Mouse (Mus musculus): ENCODE data around the gene Fam107b.

Fam107b gene

GRCm38 (mm10) chr2:3590916-3591197, 20.6 kb downstream of the Fam107b start:
- Histone ChIP-seq H3K9me3 (ENCODE audit: low read length) (no peaks in the 10 kb centered on the region; the same call in 1 of the 2 replicates), H3K36me3 (ENCODE audit: insufficient read depth, low read length) (no peaks in the 10 kb centered on the region), H3K27me3 (ENCODE audit: insufficient read depth, low read length) (no peaks in the 10 kb centered on the region), H3K4me3 (replicated peaks; ENCODE audit: low read length) (no peak overlapping the region), H3K4me1 (replicated peaks; ENCODE audit: low read depth, low read length) (no peaks in the 10 kb centered on the region)
- TF ChIP-seq CTCF (conservative IDR thresholded peaks at IDR 0.05; ENCODE audit: low read length) (no peak), POU5F1 (IDR thresholded peaks at IDR 0.05; ENCODE audit: borderline replicate concordance, low read length) (no peak), NANOG (IDR thresholded peaks at IDR 0.05; ENCODE audit: borderline replicate concordance, low read length) (no peak)

GRCm38 (mm10) chr2:3594663-3595318, 24.5 kb downstream of the Fam107b start:
- H3K4me3 ChIP-seq (replicated peaks; ENCODE audit: low read length), result no peak overlapping the region
- no peaks in the 10 kb centered on the region for H3K36me3 ChIP-seq (ENCODE audit: insufficient read depth, low read length)
- TF ChIP-seq NANOG (IDR thresholded peaks at IDR 0.05; ENCODE audit: borderline replicate concordance, low read length) (no peak), CTCF (conservative IDR thresholded peaks at IDR 0.05; ENCODE audit: low read length) (no peak), POU5F1 (IDR thresholded peaks at IDR 0.05; ENCODE audit: borderline replicate concordance, low read length) (no peak)
- no peaks in the 10 kb centered on the region for H3K27me3 ChIP-seq (ENCODE audit: insufficient read depth, low read length)
- H3K4me1 ChIP-seq (replicated peaks; ENCODE audit: low read depth, low read length), result no peaks in the 10 kb centered on the region
- peaks cover 11% of the 10 kb centered on the region; the same call in 1 of the 2 replicates for H3K9me3 ChIP-seq (ENCODE audit: low read length)

- Histone ChIP-seq H3K27me3 (ENCODE audit: insufficient read depth, low read length) (no peaks in the 10 kb centered on the region), H3K4me3 (replicated peaks; ENCODE audit: low read length) (no peak overlapping the region), H3K36me3 (ENCODE audit: insufficient read depth, low read length) (no peaks in the 10 kb centered on the region), H3K9me3 (ENCODE audit: low read length) (peaks cover 11% of the 10 kb centered on the region; the same call in 1 of the 2 replicates), H3K4me1 (replicated peaks; ENCODE audit: low read depth, low read length) (no peaks in the 10 kb centered on the region)
- TF ChIP-seq POU5F1 (IDR thresholded peaks at IDR 0.05; ENCODE audit: borderline replicate concordance, low read length) (no peak), CTCF (conservative IDR thresholded peaks at IDR 0.05; ENCODE audit: low read length) (no peak), NANOG (IDR thresholded peaks at IDR 0.05; ENCODE audit: borderline replicate concordance, low read length) (no peak)
These were observed 30.1 kb downstream of the Fam107b start for GRCm38 (mm10) chr2:3600421-3600820.

GRCm38 (mm10) chr2:3602599-3602998, 32.3 kb downstream of the Fam107b start:
- H3K4me1 ChIP-seq (replicated peaks; ENCODE audit: low read depth, low read length), result no peaks in the 10 kb centered on the region
- no peaks in the 10 kb centered on the region for H3K27me3 ChIP-seq (ENCODE audit: insufficient read depth, low read length)
- H3K9me3 ChIP-seq (ENCODE audit: low read length), result 0 out of 2 replicates have a peak, but pooled peaks cover 3% of the 10 kb centered on the region
- TF ChIP-seq CTCF (conservative IDR thresholded peaks at IDR 0.05; ENCODE audit: low read length), result no peak
- TF ChIP-seq POU5F1 (IDR thresholded peaks at IDR 0.05; ENCODE audit: borderline replicate concordance, low read length), result no peak
- TF ChIP-seq NANOG (IDR thresholded peaks at IDR 0.05; ENCODE audit: borderline replicate concordance, low read length), result no peak
- no peaks in the 10 kb centered on the region for H3K36me3 ChIP-seq (ENCODE audit: insufficient read depth, low read length)
- no peak overlapping the region for H3K4me3 ChIP-seq (replicated peaks; ENCODE audit: low read length)

GRCm38 (mm10) chr2:3603181-3603580, 32.9 kb downstream of the Fam107b start:
- Histone ChIP-seq H3K4me3 (replicated peaks; ENCODE audit: low read length) (no peak overlapping the region), H3K4me1 (replicated peaks; ENCODE audit: low read depth, low read length) (no peaks in the 10 kb centered on the region), H3K36me3 (ENCODE audit: insufficient read depth, low read length) (no peaks in the 10 kb centered on the region), H3K27me3 (ENCODE audit: insufficient read depth, low read length) (no peaks in the 10 kb centered on the region), H3K9me3 (ENCODE audit: low read length) (0 out of 2 replicates have a peak, but pooled peaks cover 3% of the 10 kb centered on the region)
- TF ChIP-seq POU5F1 (IDR thresholded peaks at IDR 0.05; ENCODE audit: borderline replicate concordance, low read length), result no peak
- TF ChIP-seq NANOG (IDR thresholded peaks at IDR 0.05; ENCODE audit: borderline replicate concordance, low read length), result no peak
- no peak for TF ChIP-seq CTCF (conservative IDR thresholded peaks at IDR 0.05; ENCODE audit: low read length)

GRCm38 (mm10) chr2:3608868-3609854, 38.9 kb downstream of the Fam107b start:
- Histone ChIP-seq H3K4me1 (replicated peaks; ENCODE audit: low read depth, low read length) (no peaks in the 10 kb centered on the region), H3K27me3 (ENCODE audit: insufficient read depth, low read length) (no peaks in the 10 kb centered on the region), H3K36me3 (ENCODE audit: insufficient read depth, low read length) (no peaks in the 10 kb centered on the region), H3K9me3 (ENCODE audit: low read length) (no peaks in the 10 kb centered on the region), H3K4me3 (replicated peaks; ENCODE audit: low read length) (no peak overlapping the region)
- no peak for TF ChIP-seq NANOG (IDR thresholded peaks at IDR 0.05; ENCODE audit: borderline replicate concordance, low read length)
- TF ChIP-seq CTCF (conservative IDR thresholded peaks at IDR 0.05; ENCODE audit: low read length), result no peak
- TF ChIP-seq POU5F1 (IDR thresholded peaks at IDR 0.05; ENCODE audit: borderline replicate concordance, low read length), result no peak

- H3K9me3 ChIP-seq (ENCODE audit: low read length), result no peaks in the 10 kb centered on the region
- H3K4me1 ChIP-seq (replicated peaks; ENCODE audit: low read depth, low read length), result no peaks in the 10 kb centered on the region
- no peak for TF ChIP-seq POU5F1 (IDR thresholded peaks at IDR 0.05; ENCODE audit: borderline replicate concordance, low read length)
- TF ChIP-seq CTCF (conservative IDR thresholded peaks at IDR 0.05; ENCODE audit: low read length), result no peak
- TF ChIP-seq NANOG (IDR thresholded peaks at IDR 0.05; ENCODE audit: borderline replicate concordance, low read length), result no peak
- H3K27me3 ChIP-seq (ENCODE audit: insufficient read depth, low read length), result no peaks in the 10 kb centered on the region
- H3K4me3 ChIP-seq (replicated peaks; ENCODE audit: low read length), result no peak overlapping the region
- H3K36me3 ChIP-seq (ENCODE audit: insufficient read depth, low read length), result no peaks in the 10 kb centered on the region
These were observed 48.2 kb downstream of the Fam107b start for GRCm38 (mm10) chr2:3618446-3618845.

GRCm38 (mm10) chr2:3621568-3621967, 51.3 kb downstream of the Fam107b start:
- Histone ChIP-seq H3K4me1 (replicated peaks; ENCODE audit: low read depth, low read length) (no peaks in the 10 kb centered on the region), H3K9me3 (ENCODE audit: low read length) (no peaks in the 10 kb centered on the region), H3K4me3 (replicated peaks; ENCODE audit: low read length) (no peak overlapping the region), H3K36me3 (ENCODE audit: insufficient read depth, low read length) (no peaks in the 10 kb centered on the region), H3K27me3 (ENCODE audit: insufficient read depth, low read length) (0 out of 2 replicates have a peak, but pooled peaks cover under 1% of the 10 kb centered on the region)
- TF ChIP-seq POU5F1 (IDR thresholded peaks at IDR 0.05; ENCODE audit: borderline replicate concordance, low read length) (no peak), NANOG (IDR thresholded peaks at IDR 0.05; ENCODE audit: borderline replicate concordance, low read length) (no peak), CTCF (conservative IDR thresholded peaks at IDR 0.05; ENCODE audit: low read length) (no peak)

All from E14TG2a.4 (cell line).